Mouse (Mus musculus) 3T3-L1 (cell line): ENCODE measurements at regions not wholly inside any gene's neighbourhood (a gene's known extent, or its start where the extent isn't known, plus 50 kb on each side); places are given as distances from the start of the nearest gene placed in this dataset.

Experiments
- DNase-seq: peaks from one replicate; pipeline ENCODE4 v3.0.0-alpha.2; 2015; ENCODE audit warnings: low read depth, low spot score

GRCm38 (mm10) chr17:63798961-63799531 is 63.8 kb upstream of the Fer start:
- DNase-seq: peak; percentile 98

- DNase-seq: peak; percentile 95
Observed at GRCm38 (mm10) chr17:63801411-63801810, 61.5 kb upstream of the Fer start.

GRCm38 (mm10) chr17:63802846-63803245 is 60.0 kb upstream of the Fer start:
- DNase-seq: no peak

GRCm38 (mm10) chr17:63803599-63803998 is 59.3 kb upstream of the Fer start:
- peak; percentile 81 for DNase-seq

- no peak for DNase-seq
Observed at GRCm38 (mm10) chr17:63804416-63804815, 58.4 kb upstream of the Fer start.

- no peak for DNase-seq
Observed at GRCm38 (mm10) chr17:63806360-63806759, 56.5 kb upstream of the Fer start.

GRCm38 (mm10) chr17:63807590-63808228 is 55.2 kb upstream of the Fer start:
- DNase-seq: no peak

GRCm38 (mm10) chr17:63808756-63809155 is 54.1 kb upstream of the Fer start:
- no peak for DNase-seq

GRCm38 (mm10) chr17:63811246-63811785 is 51.5 kb upstream of the Fer start:
- no peak for DNase-seq

- DNase-seq: no peak
Observed at GRCm38 (mm10) chr17:63812586-63812985, 50.3 kb upstream of the Fer start.
